Mouse (Mus musculus) cerebellum, postnatal 4 days (tissue): ENCODE data around the gene Cwc22.

Source experiments
- DNase-seq, 2 experiments: peaks; one replicate each; pipeline ENCODE4 v3.0.0; 2022; ENCODE audit warnings: low spot score in 2 of 2, mixed read lengths in 1 of 2

Gene Cwc22

GRCm38 (mm10) chr2:77925187-77925924, 20.8 kb downstream of the Cwc22 start:
- no peak for DNase-seq

DNA sequence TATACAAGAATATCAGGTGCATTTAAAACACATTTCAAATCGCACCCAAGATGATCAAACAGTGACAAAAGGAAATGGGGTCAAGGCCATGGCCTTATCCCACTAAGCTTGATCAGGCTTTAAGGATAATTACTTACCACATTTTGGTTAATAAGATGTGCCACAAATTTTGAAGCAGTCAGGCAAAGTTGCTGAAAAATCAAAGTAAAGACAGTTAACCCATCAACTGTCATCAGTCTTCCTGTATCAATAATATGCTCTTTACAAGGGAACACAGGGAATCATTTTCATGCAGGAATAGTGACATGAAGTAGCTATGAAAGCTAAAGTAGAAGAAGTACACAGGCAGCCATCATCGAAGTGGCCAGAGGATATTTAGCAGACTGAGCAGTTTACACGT, 22.2 kb downstream of the Cwc22 start:
- DNase-seq, result no peak

- no peak for DNase-seq
Observed at GRCm38 (mm10) chr2:77923182-77923581, 23.0 kb downstream of the Cwc22 start.

GRCm38 (mm10) chr2:77921307-77921706, 24.9 kb downstream of the Cwc22 start:
- DNase-seq, result no peak

DNA sequence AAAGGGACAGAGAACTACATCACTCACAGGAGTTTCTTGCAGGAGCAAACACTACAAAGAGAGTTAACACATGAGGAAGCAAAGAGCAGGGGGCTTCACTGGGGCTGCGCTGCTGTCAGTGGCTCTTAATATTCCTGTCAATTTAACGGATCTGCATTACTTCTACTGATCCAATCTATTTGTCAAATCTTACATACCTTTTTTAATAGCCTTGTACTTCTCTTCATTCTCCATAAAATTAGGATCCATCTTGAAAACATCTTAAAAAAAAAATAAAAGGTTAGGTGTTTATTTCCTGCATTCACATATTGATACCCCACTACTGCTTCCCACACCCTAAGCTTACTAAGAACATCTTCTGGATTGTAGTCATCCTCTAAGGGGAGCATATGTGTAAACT, 25.6 kb downstream of the Cwc22 start:
- DNase-seq, result no peak

DNA sequence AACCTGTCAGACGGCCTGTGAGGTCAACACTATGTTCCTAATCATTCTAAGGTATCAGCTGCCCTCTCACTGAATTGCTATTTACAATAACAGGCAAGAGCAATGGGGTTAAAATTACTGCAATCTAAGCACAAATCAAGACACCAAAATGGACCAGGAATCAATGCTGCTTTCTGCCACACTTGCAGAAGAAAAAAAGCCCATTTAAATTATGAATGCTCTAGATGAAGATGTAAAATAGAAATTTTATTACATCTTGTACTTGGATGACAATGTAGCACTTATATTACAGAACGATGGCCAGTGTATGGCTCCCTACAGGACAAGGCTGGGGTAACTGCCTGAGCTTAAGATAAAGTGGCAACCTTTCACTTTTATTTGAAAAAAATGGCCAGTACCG, 27.7 kb downstream of the Cwc22 start:
- no peak for DNase-seq

GRCm38 (mm10) chr2:77918006-77918405, 28.2 kb downstream of the Cwc22 start:
- no peak for DNase-seq

- DNase-seq, result no peak
Observed at GRCm38 (mm10) chr2:77917360-77917734, 28.8 kb downstream of the Cwc22 start.

DNA sequence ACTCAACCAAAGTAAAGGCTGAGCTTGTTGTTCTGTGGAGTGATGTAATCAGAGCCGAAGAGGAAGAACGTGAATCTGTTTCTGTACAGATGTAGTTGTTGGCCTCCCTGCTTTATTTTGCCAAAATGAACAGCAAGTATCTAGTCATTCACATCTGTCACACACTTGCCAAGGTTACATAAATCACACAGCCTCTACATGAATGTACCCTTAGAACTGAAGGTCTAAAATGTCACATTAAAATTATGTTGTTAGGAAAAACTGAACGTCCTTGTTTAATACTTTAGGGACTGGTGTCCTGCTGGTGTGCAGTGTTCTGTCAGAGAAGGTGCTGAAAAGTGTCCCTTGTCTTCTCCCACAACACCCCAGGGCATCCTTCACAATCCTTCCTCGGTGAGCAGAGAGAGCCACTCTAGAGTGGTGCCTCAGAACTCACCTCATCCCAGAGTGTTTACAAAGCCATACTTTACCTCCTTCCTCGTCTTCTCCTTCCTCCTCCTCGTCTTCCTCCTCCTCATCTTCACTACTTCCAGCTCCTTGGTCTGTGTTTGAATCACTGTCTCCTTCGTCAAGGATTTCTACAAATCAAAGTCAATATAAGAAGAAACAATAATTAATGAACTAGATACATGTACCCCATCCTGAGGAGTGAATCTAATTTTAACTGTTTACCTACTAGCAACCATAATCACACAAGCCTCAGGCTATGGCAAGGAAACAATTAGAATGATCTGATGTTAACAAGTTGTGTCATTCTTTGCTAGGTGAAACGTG, 29.4 kb downstream of the Cwc22 start:
- no peak for DNase-seq

DNA sequence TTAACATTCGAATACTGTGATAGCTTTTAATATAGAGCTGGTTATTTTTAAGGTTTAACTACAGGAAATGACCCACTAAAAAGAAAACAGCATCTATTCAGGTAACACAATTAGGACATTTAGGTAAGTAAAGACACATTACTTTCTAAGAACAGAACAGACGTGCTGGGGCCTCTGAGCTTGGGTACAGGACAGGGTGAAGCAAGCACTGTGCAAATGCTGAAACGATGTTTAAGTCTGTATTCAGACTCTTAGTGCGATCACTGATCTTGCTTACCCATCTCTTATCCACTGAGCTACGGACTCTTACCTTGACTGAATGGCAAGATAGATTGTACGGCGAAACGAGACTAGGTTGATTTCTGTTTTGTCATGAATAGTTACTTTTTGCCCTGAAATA, 31.0 kb downstream of the Cwc22 start:
- no peak for DNase-seq

DNA sequence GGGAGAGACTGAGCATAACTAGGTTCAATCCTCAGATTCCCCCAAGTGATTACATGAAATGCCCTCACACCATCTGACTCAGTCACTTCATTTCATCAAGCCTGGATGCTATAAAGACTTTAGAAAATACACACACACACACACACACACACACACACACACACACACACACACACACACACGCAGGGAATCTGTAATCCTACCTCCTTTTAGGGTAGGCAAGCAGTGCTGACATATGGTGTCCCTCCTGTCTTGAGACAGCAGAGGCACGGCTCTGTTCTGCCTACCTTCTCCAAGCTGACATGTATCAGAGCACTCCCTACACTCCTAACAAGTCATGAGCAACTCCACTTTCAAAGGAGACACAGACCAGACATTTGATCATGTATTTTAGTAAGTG, 32.5 kb downstream of the Cwc22 start:
- no peak for DNase-seq

DNA sequence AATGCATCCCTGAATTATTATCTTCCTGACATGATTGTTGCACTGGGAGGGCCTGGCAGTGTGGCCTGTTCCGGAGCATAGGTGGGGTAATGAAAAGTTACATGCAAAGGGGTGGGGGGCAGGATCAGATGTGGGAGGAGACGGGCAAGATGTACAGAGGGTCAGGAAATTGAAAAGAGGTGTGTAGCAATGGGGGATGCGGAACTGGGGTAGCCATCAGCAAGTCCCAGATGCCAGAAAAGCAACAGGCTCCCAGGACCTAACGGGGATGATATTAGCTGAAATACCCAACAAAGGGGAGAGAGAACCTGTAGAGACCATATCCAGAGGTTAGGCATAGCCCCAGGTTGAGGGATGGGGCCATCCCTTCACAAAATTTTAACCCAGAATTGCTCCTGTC, 34.0 kb downstream of the Cwc22 start:
- DNase-seq, result no peak

- DNase-seq, result no peak
Observed at GRCm38 (mm10) chr2:77911452-77911851, 34.7 kb downstream of the Cwc22 start.

DNA sequence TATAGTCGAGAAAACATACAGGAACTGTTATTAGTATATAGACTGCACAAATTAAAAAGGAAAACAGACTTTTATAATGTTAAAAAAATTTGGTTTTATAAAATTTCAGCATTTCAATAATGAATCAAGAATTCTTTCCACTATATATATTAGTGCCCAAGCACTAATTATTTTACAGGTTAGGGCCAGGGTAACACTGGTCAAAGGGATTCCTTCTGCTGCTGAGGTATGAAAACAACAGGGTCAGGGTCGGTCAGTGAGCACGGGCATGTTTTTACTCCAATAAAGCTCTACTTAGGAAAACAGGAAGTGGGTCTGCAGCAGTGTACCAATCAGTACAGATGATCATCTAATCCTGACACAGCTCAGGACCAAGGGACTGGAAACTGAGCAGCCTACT, 36.0 kb downstream of the Cwc22 start:
- no peak for DNase-seq

- DNase-seq, result no peak
Observed at GRCm38 (mm10) chr2:77907164-77907563, 39.0 kb downstream of the Cwc22 start.

DNA sequence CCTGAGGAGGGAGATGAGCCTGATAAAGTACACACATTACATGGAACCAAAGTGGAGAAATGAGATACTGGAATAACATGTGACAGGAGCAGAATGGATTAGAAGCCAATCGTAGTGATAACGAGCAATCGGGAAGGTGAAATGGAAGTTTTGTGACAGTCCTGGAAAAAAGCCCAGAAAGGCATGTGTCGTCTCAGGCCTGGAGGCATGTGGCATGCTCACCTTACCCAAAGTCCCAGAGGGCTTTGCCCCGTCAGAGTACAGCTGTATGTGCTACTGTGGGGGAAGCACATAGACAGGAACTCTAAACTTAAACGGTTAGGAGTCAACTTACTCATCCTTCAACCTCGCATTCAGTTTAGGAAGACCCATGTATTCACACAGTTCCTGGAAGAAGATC, 41.2 kb downstream of the Cwc22 start:
- DNase-seq, result no peak

DNA sequence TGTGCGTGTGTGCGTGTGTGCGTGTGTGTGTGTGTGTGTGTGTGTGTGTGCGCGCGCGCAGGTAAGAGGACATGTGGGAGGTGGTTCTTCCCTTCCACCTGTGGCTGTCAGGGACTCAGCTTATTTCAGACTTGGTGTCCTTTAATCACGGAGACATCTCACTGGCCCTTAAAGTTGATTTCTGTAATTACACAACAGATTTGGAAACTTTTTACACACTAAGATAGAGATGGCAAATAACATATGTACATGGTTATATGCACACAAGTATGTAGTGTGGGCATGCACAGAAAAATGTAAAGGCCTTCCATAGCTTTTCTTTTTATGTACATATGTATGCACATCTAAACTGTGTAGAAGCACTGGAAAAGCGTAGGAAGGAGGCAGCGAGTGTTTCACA, 41.7 kb downstream of the Cwc22 start:
- no peak for DNase-seq

DNA sequence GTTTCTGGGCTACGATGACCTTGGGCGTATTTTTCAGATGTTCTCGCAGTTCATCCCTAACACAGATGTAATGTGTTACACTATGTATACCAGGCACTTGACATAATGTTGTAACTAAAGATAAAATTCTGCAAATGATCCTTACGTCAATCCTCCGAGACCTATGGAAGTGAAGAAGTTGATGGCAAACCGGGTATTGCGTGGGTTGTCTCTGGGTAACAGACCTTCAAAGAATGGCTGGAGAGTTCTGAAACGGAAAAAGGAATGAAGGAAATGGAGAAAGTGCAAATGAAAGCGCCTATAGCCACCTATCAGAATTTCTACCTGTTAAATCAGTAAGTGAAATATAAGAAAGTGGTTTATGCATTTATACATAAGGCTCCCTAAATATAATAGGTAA, 42.2 kb downstream of the Cwc22 start:
- DNase-seq, result no peak

GRCm38 (mm10) chr2:77903098-77903497, 43.1 kb downstream of the Cwc22 start:
- DNase-seq, result no peak

DNA sequence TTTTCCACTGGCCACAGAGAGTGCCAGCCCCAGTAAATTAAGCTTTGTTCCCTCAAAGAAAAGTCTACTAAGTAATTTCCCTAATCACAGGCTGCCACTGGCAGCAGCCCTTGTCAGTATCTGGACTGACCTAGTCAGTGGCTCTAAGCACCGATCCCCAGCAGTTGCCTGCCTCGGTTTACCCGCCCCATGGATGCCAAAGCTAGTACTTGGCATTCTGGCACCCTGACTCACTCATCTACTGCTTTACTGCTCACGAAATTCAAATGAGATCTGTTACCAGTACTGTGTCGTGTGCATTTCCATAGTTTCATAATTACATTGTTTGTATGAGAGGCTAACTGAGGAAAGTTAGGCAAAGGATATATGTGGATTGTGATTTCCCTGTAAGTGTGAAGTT, 44.9 kb downstream of the Cwc22 start:
- DNase-seq, result no peak

DNA sequence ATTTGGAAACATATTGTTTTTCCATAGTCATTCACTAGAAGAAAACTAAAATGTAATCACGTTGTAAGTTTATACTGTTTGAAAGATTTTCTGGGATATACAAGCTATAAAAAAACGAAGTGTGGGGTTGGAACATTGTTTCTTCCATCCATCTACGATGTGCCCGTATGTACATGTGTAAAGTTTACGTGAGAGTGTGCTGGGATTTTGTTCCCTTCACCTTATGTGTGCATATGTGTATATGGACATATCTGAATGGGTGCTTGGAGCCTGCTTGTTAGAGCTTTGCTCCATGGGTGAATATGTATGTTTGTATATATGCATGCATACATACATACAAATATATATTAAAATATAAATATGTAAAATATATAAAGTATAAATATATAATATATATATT, 45.4 kb downstream of the Cwc22 start:
- no peak for DNase-seq

- no peak for DNase-seq
Observed at GRCm38 (mm10) chr2:77900111-77900510, 46.1 kb downstream of the Cwc22 start.

DNA sequence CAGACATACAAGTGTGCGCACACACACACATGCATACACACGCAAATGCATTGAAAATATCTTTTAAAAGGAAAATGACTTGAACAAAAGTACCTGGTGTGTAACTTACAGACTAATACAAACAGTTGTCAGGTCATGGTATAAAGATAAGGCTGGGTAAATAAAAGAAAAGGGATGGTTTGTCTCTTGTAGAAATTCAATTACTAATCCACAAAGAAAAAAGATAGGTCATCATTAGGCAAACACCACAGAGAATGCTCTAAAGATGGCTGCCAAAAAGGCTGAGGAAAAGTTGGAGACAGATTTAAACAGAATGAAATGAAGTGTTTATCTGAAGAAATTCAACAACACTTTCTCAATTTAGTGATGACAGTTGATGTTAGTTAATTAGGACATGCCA, 47.7 kb downstream of the Cwc22 start:
- no peak for DNase-seq

DNA sequence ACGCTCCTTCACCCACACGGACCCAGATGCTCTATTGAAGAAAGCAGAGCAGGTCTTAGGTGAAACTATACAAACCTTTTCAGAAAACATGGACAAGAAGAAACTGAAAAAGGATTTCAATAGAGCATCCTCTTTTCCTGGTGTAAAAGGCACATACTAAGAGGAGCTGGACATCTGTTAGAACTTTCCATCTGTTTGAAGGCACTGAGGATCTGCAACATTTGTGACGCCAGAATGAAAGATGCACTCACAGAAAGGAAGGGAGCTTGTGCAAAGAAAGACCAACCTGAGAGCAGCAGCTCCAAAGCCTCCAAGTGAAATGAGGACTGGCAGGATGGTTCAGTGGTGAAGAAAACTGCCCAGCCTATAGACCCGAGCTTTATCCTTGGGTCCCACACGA, 48.2 kb downstream of the Cwc22 start:
- no peak for DNase-seq
